ENCODE assay signal across 8 mouse cellular contexts in genomic region chr2:142731778-142732092, GRCm38 (mm10).
DNase-seq lines count a peak whose midpoint lies in the region; ATAC-seq lines count a peak whose summit lies in the region.
"Had no signal": no experiment of that assay in that cellular context is flagged by ENCODE, and none has a peak within 500 bp of the region (broad histone marks: within the 10 kb centered on the region; RNA-seq: fewer than 3 reads in every experiment).

No protein-coding gene starts in this region.

- peaks cover 11% of the 10 kb centered on the region for H3K4me1 ChIP-seq in hindbrain, embryonic 16.5 days (ENCODE audit: control insufficient read depth, insufficient read depth, low read depth, low read length)
- no peaks in the 10 kb centered on the region for H3K4me1 ChIP-seq in intestine, embryonic 15.5 days (replicated peaks)

- no peak overlapping the region for H3K9ac ChIP-seq in hindbrain, embryonic 16.5 days (ENCODE audit: low read depth, low read length)
- no peak overlapping the region for H3K9ac ChIP-seq in intestine, embryonic 15.5 days
- H3K9ac ChIP-seq: limb, embryonic 13.5 days had no signal

- no peaks in the 10 kb centered on the region for H3K9me3 ChIP-seq in hindbrain, embryonic 16.5 days (ENCODE audit: control insufficient read depth, low read length)
- no peaks in the 10 kb centered on the region for H3K9me3 ChIP-seq in intestine, embryonic 15.5 days
- H3K9me3 ChIP-seq: limb, embryonic 13.5 days had no signal

- H3K4me3 ChIP-seq in hindbrain, embryonic 16.5 days (ENCODE audit: low read length): no peak overlapping the region
- H3K4me3 ChIP-seq in intestine, embryonic 15.5 days (replicated peaks): no peak overlapping the region
- H3K4me3 ChIP-seq: limb, embryonic 13.5 days had no signal

- ATAC-seq in hindbrain, embryonic 16.5 days: peak; percentile 95
- no peak for ATAC-seq in intestine, embryonic 15.5 days

- WGBS in hindbrain, embryonic 16.5 days: 58% methylated on average over 1 of the region's 1 CpGs
- 57% methylated on average over 1 of the region's 1 CpGs for WGBS in intestine, embryonic 15.5 days

- no peaks in the 10 kb centered on the region for H3K36me3 ChIP-seq in hindbrain, embryonic 16.5 days (ENCODE audit: control insufficient read depth, insufficient read depth, low read length)
- H3K36me3 ChIP-seq in intestine, embryonic 15.5 days: no peaks in the 10 kb centered on the region
- H3K36me3 ChIP-seq: limb, embryonic 13.5 days had no signal

- H3K27me3 ChIP-seq in hindbrain, embryonic 16.5 days (replicated peaks; ENCODE audit: control insufficient read depth, insufficient read depth, low read length): no peaks in the 10 kb centered on the region
- H3K27me3 ChIP-seq in intestine, embryonic 15.5 days (replicated peaks): no peaks in the 10 kb centered on the region
- H3K27me3 ChIP-seq: limb, embryonic 13.5 days had no signal

- DNase-seq in NIH3T3 (ENCODE audit: low read depth): peak; percentile 83
- DNase-seq in adrenal gland, postnatal 14 days: peak; percentile 71
- DNase-seq in frontal cortex, adult 2 months (ENCODE audit: extremely low spot score in 1 of 2, low spot score in 1 of 2): peak; percentile 84 to 93
- DNase-seq in lung, postnatal 14 days: peak; percentile 49
- DNase-seq in natural killer cell, adult 2 months (ENCODE audit: low spot score in 2 of 2): no peak

- H3K27ac ChIP-seq in hindbrain, embryonic 16.5 days (ENCODE audit: low read depth, low read length): peak overlapping the region; percentile 61
- no peak overlapping the region for H3K27ac ChIP-seq in intestine, embryonic 15.5 days
- H3K27ac ChIP-seq: limb, embryonic 13.5 days had no signal

- peak overlapping the region; percentile 27; the same call in 1 of the 2 replicates for H3K4me2 ChIP-seq in hindbrain, embryonic 16.5 days (ENCODE audit: low read length)
- no peak overlapping the region for H3K4me2 ChIP-seq in intestine, embryonic 15.5 days (replicated peaks)
- H3K4me2 ChIP-seq: limb, embryonic 13.5 days had no signal

Comparison
In these comparisons a context has a peak if more than half of its experiments do, and no peak if none do; other contexts are left out.
1. DNase-seq: peak in NIH3T3 (single experiment), adrenal gland, postnatal 14 days (single experiment), frontal cortex, adult 2 months (2 of 2) and lung, postnatal 14 days (single experiment); none in natural killer cell, adult 2 months (0 of 2).